Mouse (Mus musculus): Measurements from ENCODE around the gene Egf.

- no peak for TF ChIP-seq CTCF (IDR thresholded peaks at IDR 0.05)
- TF ChIP-seq POLR2A (IDR thresholded peaks at IDR 0.05; ENCODE audit: insufficient read depth, low read depth, low read length) = no peak
These were observed 43.4 kb upstream of the Egf start for GRCm38 (mm10) chr3:129798551-129798950.

All from heart, adult 2 months (tissue).